Mouse (Mus musculus) CD4-positive, CD25-positive, alpha-beta regulatory T cell, adult 2 months (primary cell): ENCODE data around the gene Zfp987.
A peak's percentile ranks its signal among the peaks of the same experiment; 100 is the strongest.

Experiments
- DNase-seq: peaks from one replicate; pipeline ENCODE4 v3.0.0-alpha.2; 2012; ENCODE audit warnings: low read depth, low spot score

Gene Zfp987

GRCm38 (mm10) chr4:146173378-146174226 is 76.5 kb downstream of the Zfp987 start:
- peak; percentile 3 for DNase-seq
